Mouse (Mus musculus): ENCODE data around the gene Dalrd3.

- TF ChIP-seq POLR2A (IDR thresholded peaks at IDR 0.05; ENCODE audit: borderline replicate concordance, extremely low read depth, insufficient read depth, insufficient read length, poor library complexity, severe bottlenecking) (no peak), CTCF (IDR thresholded peaks at IDR 0.05; ENCODE audit: borderline replicate concordance, extremely low read depth, insufficient read depth, insufficient read length) (no peak)
These were observed 18.0 kb downstream of the Dalrd3 start for GRCm38 (mm10) chr9:108587571-108588180.
